20 mouse cellular contexts compared by ENCODE assay signal in genomic region chr9:66042331-66042730, GRCm38 (mm10).
"Had no signal": no experiment of that assay in that cellular context is flagged by ENCODE, and none has a peak within 500 bp of the region (broad histone marks: within the 10 kb centered on the region; RNA-seq: fewer than 3 reads in every experiment).

No protein-coding gene starts in this region.

- H3K9ac ChIP-seq: kidney, embryonic 15.5 days; liver, embryonic 13.5 days; lung, embryonic 14.5 days; midbrain, embryonic 12.5 days; midbrain, embryonic 15.5 days; neural tube, embryonic 12.5 days; neural tube, embryonic 15.5 days had no signal

- H3K4me2 ChIP-seq: kidney, embryonic 15.5 days; liver, embryonic 13.5 days; lung, embryonic 14.5 days; midbrain, embryonic 12.5 days; midbrain, embryonic 15.5 days; neural tube, embryonic 12.5 days; neural tube, embryonic 15.5 days had no signal

- H3K27me3 ChIP-seq: kidney, embryonic 15.5 days; liver, embryonic 13.5 days; midbrain, embryonic 12.5 days; midbrain, embryonic 15.5 days; neural tube, embryonic 12.5 days; neural tube, embryonic 15.5 days had no signal

- DNase-seq: kidney, adult 11 months; kidney, adult 8-10 months; kidney, postnatal 10 days; kidney, postnatal 36 days; layer of hippocampus, adult 9-11 months; liver, embryonic 13.5 days; lung, embryonic 14.5 days; right cerebral cortex, adult 18-20 months; right cerebral cortex, postnatal 14 days; right cerebral cortex, postnatal 4 days; thymus, adult 2 months; thymus, postnatal 14 days; thymus, postnatal 4 days had no signal

- H3K36me3 ChIP-seq: midbrain, embryonic 15.5 days had no signal

- H3K9me3 ChIP-seq: kidney, embryonic 15.5 days; liver, embryonic 13.5 days; midbrain, embryonic 12.5 days; midbrain, embryonic 15.5 days; neural tube, embryonic 12.5 days; neural tube, embryonic 15.5 days had no signal

- ATAC-seq: midbrain, embryonic 15.5 days had no signal

- H3K4me1 ChIP-seq: kidney, embryonic 15.5 days; liver, embryonic 13.5 days; midbrain, embryonic 12.5 days; midbrain, embryonic 15.5 days; neural tube, embryonic 12.5 days; neural tube, embryonic 15.5 days had no signal

- H3K27ac ChIP-seq: kidney, embryonic 15.5 days; liver, embryonic 13.5 days; macrophage; midbrain, embryonic 12.5 days; midbrain, embryonic 15.5 days; neural tube, embryonic 12.5 days; neural tube, embryonic 15.5 days; stomach, postnatal 0 days had no signal

- H3K4me3 ChIP-seq: kidney, embryonic 15.5 days; liver, embryonic 13.5 days; midbrain, embryonic 12.5 days; midbrain, embryonic 15.5 days; neural tube, embryonic 12.5 days; neural tube, embryonic 15.5 days had no signal
